Mouse (Mus musculus): ENCODE data around the gene Stambpl1.
A peak's percentile ranks its signal among the peaks of the same experiment; 100 is the strongest.

The Stambpl1 gene

DNA sequence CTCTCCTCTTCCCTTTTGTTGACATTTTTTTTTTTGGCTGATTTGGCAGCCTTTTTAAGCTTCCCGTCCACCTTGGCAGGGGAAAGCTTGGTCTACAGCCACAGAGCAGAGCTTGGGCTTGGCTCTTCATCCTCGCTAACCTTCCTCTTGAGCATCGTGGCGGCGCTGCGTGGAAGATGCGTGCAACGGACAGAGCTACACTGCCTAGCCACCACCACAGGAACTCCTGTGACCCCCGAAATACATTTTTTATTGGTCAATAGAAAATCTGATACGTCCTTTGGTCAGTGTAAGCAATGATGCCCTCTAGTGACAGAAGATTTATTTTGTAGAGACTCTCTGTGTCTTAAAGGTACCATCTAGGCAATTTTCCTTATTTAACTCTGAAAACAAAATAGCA lies 92.4 kb downstream of the Stambpl1 start:
- DNase-seq (ENCODE audit: low read depth) = no peak

DNA sequence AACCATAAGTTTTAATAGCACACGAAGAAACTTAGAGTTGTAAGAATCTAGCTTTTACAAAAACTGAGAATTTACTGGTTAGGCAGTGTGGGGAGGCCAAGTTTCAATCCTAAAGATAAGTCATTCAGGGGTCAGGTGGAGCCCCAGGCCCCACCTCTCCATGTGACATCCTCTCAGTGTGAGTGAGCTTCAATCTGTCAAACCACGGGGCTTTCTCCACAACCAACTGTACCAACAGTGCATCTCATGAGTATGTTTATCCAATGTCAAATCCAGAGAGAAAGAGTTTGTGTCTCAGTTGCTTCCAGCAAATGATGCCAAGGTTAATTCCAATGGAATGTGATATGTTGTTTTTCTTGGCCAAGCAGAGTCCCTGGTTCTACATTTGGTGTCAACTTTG lies 92.8 kb downstream of the Stambpl1 start:
- no peak for DNase-seq (ENCODE audit: low read depth)

DNA sequence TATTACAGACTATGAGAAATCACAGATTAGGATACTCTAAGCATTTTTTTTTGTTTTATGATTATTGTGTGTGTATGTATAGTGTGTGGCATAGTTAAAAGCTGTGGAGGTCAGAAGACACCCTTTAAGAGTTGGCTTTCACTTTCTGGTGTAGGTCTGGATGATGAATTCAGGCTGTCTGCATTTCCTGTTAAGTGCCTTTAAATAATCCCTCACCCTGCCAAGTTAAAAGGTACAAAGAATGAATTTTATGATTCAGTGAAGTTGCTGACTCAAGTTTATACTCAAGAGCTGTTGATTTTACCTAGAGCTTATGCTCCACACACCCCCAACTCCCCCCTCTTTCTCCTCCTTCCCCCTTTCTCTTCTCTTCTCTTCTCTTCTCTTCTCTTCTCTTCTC lies 95.2 kb downstream of the Stambpl1 start:
- DNase-seq (ENCODE audit: low read depth) = peak; percentile 52

DNA sequence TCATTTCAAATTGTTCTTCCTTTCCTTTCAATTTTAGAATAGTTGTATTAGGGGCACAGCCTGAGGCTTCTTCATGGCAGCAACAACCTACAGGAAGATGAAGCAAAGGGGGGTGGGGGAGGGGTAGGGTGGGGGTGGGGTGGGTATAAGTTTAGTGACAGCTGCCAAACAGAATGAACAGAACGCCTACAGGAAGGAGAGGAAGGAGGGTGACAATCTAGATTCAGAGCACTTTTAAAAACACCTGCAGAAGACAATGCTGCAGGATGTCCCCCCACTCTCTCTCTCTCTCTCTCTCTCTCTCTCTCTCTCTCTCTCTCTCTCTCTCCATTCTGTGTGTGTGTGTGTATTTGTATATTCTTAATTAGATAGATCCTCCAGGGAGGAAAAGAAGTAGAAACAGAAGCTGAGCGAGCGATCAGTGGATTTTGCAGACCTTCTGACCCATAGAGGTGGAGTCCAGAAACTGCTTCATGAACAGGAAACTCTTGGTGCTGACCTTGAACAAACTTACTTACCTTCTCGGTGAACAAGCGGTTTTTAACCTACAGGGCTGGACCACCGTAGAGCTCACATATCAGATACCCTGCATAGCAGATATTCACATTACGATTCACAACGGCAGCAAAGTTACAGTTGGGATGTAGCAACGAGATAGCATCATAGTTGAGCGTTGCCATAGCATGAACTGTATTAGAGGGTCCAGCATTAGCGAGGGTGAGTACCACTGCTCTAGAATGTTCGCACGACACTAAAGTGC lies 95.8 kb downstream of the Stambpl1 start:
- peak; percentile 39 for DNase-seq (ENCODE audit: low read depth)

DNA sequence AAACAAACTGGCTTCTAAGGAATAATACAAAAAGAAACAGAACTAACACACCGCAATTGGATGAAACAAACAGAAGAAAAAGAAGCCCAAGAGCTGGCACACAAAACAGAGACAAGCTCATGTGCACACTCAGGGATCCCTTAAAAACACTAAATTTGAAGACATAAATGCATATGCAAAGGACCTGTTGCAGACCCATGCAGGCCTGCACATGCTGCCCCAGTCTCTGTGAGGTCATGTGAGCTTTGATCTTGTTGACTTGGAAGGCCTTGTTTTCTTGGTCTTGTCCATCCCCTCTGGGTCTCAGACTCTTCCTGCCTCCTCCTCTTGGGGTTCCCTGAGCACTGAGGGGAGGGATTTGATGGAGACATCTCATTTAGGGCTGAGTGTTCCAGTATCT lies 96.7 kb downstream of the Stambpl1 start:
- peak; percentile 18 for DNase-seq (ENCODE audit: low read depth)

Data from naive thymus-derived CD4-positive, alpha-beta T cell, adult 2 months (primary cell).